Mouse (Mus musculus): Measurements from ENCODE around the gene Gm43191.

DNA sequence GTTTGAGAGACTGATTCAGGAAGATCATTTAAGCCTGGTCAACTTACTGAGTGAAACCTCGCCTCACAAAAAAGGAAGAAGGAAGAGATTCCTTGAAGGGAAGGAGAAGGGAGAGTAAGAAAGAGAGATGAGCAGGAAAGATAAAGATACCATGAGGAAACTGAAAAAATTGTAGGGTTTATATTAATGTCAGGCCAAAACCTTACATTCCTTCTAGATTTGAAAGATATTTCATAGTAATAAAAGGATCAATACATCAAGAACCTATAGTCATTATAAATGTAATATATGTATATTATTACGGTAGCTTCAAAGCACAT lies 14.6 kb upstream of the Gm43191 start:
- TF ChIP-seq CTCF (IDR thresholded peaks at IDR 0.05; ENCODE audit: low read depth, low read length) (no peak), GATA2 (IDR thresholded peaks at IDR 0.05; ENCODE audit: borderline replicate concordance, low read depth, low read length) (no peak), TAL1 (conservative IDR thresholded peaks at IDR 0.05; ENCODE audit: low read depth, low read length) (no peak)

Measured in G1E (cell line).